Mouse (Mus musculus) intestine, postnatal 0 days (tissue): Measurements from ENCODE around the gene Tmem161b. TPM values are rescaled to one million over a fixed set of nuclear protein-coding genes. Genes with fewer than 3 reads are reported as not detected.
"Not testable (repeated sequence)": the region's sequence is repeated elsewhere in the genome, so short reads cannot be mapped to it uniquely, and the experiment has no call there.

Experiments
- ATAC-seq: fragments of 200-750 bp; cut with Nextera tagmentation; 2 replicates; pipeline ENCODE4 v1.8.0; 2017; ENCODE audit warnings: mild to moderate bottlenecking, moderate TSS enrichment, moderate library complexity
- H3K27ac ChIP-seq: fragments of 300-500 bp; sonication (generic); 2 replicates; pipeline ENCODE4 v1.5.1; 2014; ENCODE audit warnings: mild to moderate bottlenecking, low read depth, low read length, moderate library complexity
- H3K27me3 ChIP-seq: fragments of 300-500 bp; sonication (generic); replicated peaks from 2 replicates; pipeline ENCODE4 v1.6.1; 2014; ENCODE audit warnings: low read length, mixed read lengths; ENCODE audit not compliant: control insufficient read depth, insufficient read depth
- H3K36me3 ChIP-seq: fragments of 300-500 bp; sonication (generic); 2 replicates; pipeline ENCODE4 v1.6.1; 2014; ENCODE audit warnings: mild to moderate bottlenecking, moderate library complexity; ENCODE audit not compliant: control insufficient read depth, insufficient read depth
- H3K4me1 ChIP-seq: fragments of 300-500 bp; sonication (generic); replicated peaks from 2 replicates; pipeline ENCODE4 v1.6.1; 2014; ENCODE audit warnings: antibody characterized with exemption, low read length, mixed read lengths; ENCODE audit not compliant: control insufficient read depth, insufficient read depth
- H3K4me2 ChIP-seq: fragments of 300-500 bp; sonication (generic); replicated peaks from 2 replicates; pipeline ENCODE4 v1.6.1; 2014; ENCODE audit warnings: low read depth, mild to moderate bottlenecking, moderate library complexity
- H3K4me3 ChIP-seq: fragments of 300-500 bp; sonication (generic); 2 replicates; pipeline ENCODE4 v1.5.1; 2014; ENCODE audit warnings: low read depth, low read length
- H3K9ac ChIP-seq: fragments of 300-500 bp; sonication (generic); 2 replicates; pipeline ENCODE4 v1.6.1; 2014; ENCODE audit warnings: mild to moderate bottlenecking, low read depth, low read length
- H3K9me3 ChIP-seq: fragments of 300-500 bp; sonication (generic); 2 replicates; pipeline ENCODE4 v1.6.1; 2016; ENCODE audit warnings: mixed run types; ENCODE audit not compliant: control insufficient read depth
- CTCF ChIP-seq: sonication (generic); IDR thresholded peaks from 2 replicates; pipeline ENCODE4 v1.5.1; 2016; ENCODE audit warnings: low read depth, mild to moderate bottlenecking, control low read depth, antibody characterized with exemption, moderate library complexity
- WGBS: fragments of 180-500 bp; shearing (Covaris S2); extraction: QIAGEN DNeasy Blood & Tissue Kit; methylation state at CpG from one replicate; pipeline ENCODE4 v1.1.7; 2014; 5-methylcytosine and 5-hydroxymethylcytosine counted together
- polyA plus RNA-seq: library from polyadenylated mRNA; unstranded; fragments of >200 nt; fragmentation: Nextera tagmentation; extraction: Ambion mirVana; gene quantifications from 2 replicates; pipeline ENCODE4 v1.2.1, GENCODE M21; 2015

Tmem161b gene
- polyA plus RNA-seq, result 42.8 and 47.4 TPM in 2 replicates

DNA sequence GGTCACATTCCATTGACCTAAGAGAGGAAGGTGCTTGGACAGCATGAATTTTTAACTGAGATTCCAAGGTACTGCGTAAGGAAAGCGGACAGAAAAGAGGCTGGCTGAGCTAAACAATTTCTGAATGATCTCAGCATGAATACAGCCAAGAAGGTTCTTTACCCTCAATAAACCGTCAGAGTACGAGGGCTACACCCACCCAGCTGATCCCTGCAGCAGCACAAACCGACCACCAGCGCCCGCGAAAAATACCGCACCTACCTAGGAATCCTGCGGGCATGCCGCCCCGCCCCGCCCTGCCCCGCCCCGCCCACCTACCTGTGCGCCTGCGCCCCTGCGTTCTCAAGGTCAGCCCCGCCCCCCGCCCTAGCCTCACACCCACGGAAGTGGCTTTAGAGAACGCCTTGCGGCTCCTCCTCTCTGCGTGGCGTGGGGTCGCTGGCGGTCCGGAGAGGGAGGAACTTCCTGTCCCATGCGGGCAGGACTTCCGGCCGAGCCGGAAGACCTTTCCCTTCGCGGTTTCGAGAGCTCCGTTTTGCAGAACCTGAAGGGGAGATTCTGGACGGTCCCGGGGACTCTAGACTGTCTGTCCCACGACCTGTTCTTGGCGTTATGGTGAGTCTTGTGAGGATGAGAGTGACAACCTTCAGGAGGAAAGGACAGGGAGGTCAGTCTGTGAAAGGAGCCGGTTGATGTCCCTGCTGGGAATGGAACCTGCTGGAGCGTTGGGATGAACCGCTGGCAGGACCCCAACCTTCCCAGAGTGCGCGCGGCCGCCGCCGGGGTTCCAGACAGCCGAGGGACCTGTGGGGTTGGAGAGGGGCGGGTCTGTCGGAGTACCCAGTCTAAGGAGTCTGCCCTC, at the start of gene Tmem161b:
Tmem161b (plus strand) TSS at position 477 of the 862 bp plus-strand sequence.
- WGBS, result 1% methylated on average over 47 of the region's 52 CpGs
- H3K9me3 ChIP-seq, result no peaks in the 10 kb centered on the region

DNA sequence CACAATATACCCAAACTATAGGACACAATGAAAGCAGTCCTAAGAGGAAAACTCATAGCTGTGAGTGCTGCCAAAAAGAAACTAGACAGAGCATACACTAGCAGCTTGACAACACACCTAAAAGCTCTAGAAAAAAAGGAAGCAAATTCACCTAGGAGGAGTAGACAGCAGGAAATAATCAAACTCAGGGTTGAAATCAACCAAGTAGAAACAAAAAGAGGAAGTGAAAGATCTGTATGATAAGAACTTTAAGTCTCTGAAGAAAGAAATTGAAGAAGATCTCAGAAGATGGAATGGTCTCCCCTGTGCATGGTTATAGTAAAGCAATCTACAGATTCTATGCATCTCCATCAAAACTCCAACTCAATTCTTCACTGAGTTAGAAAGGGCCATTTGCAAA, 36.3 kb upstream of the Tmem161b start:
- H3K4me1 ChIP-seq, H3K27me3 ChIP-seq, H3K4me3 ChIP-seq, H3K4me2 ChIP-seq, H3K27ac ChIP-seq, H3K36me3 ChIP-seq, H3K9ac ChIP-seq, H3K9me3 ChIP-seq, ATAC-seq: not testable (repeated sequence)

More for the DNA sequence above, at the start of gene Tmem161b:
- Histone ChIP-seq H3K4me3 (peak within 1 kb of the TSS; percentile 78), H3K27ac (peak within 1 kb of the TSS; percentile 87), H3K4me1 (peaks cover 6% of the 10 kb centered on the region), H3K4me2 (peak within 1 kb of the TSS; percentile 78), H3K36me3 (no peaks in the 10 kb centered on the region), H3K9ac (peak within 1 kb of the TSS; percentile 67), H3K27me3 (no peaks in the 10 kb centered on the region)
- peak; percentile 98 for ATAC-seq
- TF ChIP-seq CTCF, result peak; percentile 29; the same call in 1 of the 2 replicates

DNA sequence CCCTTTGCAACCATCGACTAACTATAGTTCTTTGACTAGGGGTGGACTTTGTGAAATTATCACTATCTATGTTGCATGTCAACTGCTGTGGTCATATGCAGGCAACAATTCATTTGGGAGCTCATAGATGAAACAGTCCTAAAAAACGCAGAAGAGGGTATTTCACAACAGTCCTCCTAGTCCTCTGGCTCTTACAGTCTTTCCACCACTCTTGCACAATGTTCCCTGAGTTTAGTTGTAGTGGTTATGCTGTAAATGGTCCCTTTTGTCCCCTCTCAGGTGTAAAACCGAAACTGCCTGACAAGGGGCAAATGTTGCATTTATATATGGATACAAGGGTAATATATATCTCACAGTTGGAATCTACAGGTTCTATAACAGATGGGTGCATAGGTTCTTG, 29.4 kb upstream of the Tmem161b start:
- Histone ChIP-seq H3K4me2 (no peak overlapping the region), H3K4me3 (no peak overlapping the region), H3K27ac (no peak overlapping the region), H3K4me1 (no peaks in the 10 kb centered on the region), H3K9me3 (no peaks in the 10 kb centered on the region), H3K27me3 (no peaks in the 10 kb centered on the region), H3K36me3 (no peaks in the 10 kb centered on the region), H3K9ac (no peak overlapping the region)
- WGBS, result 71% methylated on average over 3 of the region's 3 CpGs
- TF ChIP-seq CTCF, result no peak
- ATAC-seq, result no peak

DNA sequence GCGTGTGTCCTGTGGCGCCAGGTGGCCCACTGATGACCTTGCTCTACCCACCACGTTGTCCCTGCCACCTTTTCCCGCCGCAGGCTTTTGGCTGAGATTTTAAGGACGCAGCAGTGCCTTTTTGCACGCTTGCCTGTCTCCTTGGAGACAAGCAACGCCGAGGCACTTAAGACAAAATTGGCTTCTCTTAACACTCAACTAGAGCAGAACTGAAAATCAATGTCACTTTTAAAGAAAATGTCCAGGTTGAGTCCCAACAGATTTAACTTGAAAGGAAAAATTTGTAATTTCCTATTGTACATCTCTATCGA, 541 bp downstream of the Tmem161b start:
- H3K4me3 ChIP-seq, result peak overlapping the region; percentile 78
- H3K4me1 ChIP-seq, result peaks cover 6% of the 10 kb centered on the region
- H3K9ac ChIP-seq, result peak overlapping the region; percentile 67
- no peak for ATAC-seq
- H3K27me3 ChIP-seq, result no peaks in the 10 kb centered on the region
- 1% methylated on average over 10 of the region's 10 CpGs for WGBS
- no peaks in the 10 kb centered on the region for H3K36me3 ChIP-seq
- TF ChIP-seq CTCF, result no peak
- H3K4me2 ChIP-seq, result peak overlapping the region; percentile 78
- no peaks in the 10 kb centered on the region for H3K9me3 ChIP-seq
- H3K27ac ChIP-seq, result peak overlapping the region; percentile 87

DNA sequence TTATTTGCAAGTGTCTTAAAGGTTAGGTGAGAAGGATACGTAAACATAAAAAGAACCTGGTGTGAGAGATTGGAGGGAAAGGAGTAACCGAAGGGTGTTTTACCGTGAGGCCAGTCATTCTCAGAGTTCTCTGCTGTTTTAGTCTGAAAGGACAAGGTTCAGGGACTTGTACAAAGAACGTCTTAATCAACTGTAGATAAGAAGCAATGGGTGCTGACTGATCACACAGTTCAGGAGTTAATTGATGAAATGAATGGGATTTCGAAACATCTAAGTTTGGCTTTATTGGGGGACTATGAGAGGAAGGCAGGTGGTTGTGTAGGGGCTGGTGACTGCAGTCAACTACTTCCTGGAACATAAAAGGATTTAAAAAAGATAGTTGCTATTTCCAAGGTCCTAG, 922 bp downstream of the Tmem161b start:
- peak overlapping the region; percentile 78 for H3K4me3 ChIP-seq
- no peaks in the 10 kb centered on the region for H3K27me3 ChIP-seq
- H3K9ac ChIP-seq, result peak overlapping the region; percentile 67; the same call in 1 of the 2 replicates
- peak; percentile 70 for ATAC-seq
- H3K9me3 ChIP-seq, result no peaks in the 10 kb centered on the region
- H3K4me2 ChIP-seq, result peak overlapping the region; percentile 78
- no peak for TF ChIP-seq CTCF
- H3K4me1 ChIP-seq, result peaks cover 6% of the 10 kb centered on the region
- no peak overlapping the region for H3K27ac ChIP-seq
- no peaks in the 10 kb centered on the region for H3K36me3 ChIP-seq
- 27% methylated on average over 5 of the region's 5 CpGs for WGBS

DNA sequence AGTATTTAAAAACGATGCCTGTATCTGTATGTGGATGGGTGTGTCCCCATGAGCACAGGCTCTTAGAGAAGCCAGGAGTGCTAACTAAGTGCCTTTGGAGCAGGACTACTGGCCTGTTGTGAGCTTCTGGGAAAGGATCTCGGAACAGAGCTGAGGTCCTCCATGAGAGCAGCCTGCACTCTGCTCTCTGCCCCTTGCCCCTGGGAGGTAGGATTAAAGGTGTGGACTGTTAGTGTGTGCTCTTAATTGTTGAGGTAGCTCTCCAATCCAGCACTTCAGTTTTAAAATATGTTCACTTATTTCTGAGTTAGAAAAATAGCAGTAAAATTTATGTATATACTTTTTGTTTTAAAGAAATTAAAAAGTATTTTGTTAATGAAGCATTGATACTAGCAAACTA, 11.9 kb downstream of the Tmem161b start:
- WGBS, result 42% methylated on average over 2 of the region's 2 CpGs
- no peak overlapping the region for H3K27ac ChIP-seq
- H3K4me2 ChIP-seq, result peak overlapping the region; percentile 35

More for the DNA sequence above, 11.9 kb downstream of the Tmem161b start:
- Histone ChIP-seq H3K27me3 (no peaks in the 10 kb centered on the region), H3K9me3 (no peaks in the 10 kb centered on the region), H3K36me3 (peaks cover 6% of the 10 kb centered on the region; the same call in 1 of the 2 replicates), H3K4me3 (no peak overlapping the region), H3K9ac (no peak overlapping the region), H3K4me1 (no peaks in the 10 kb centered on the region; the same call in 1 of the 2 replicates)
- no peak for TF ChIP-seq CTCF
- ATAC-seq, result peak; percentile 51; the same call in 1 of the 2 replicates
